ENCODE assay signal across 8 mouse cellular contexts in genomic region chr2:72149059-72149458, GRCm38 (mm10).
DNase-seq lines count a peak whose midpoint lies in the region; ATAC-seq lines count a peak whose summit lies in the region.

No protein-coding gene starts in this region.

- no peak for ATAC-seq in heart, embryonic 12.5 days (ENCODE audit: insufficient number of reproducible peaks, low FRiP score)
- peak; percentile 35; the same call in 1 of the 2 replicates for ATAC-seq in megakaryocyte progenitor cell, adult 5-6 weeks (replicated peaks; ENCODE audit: poor library complexity)

- peak; percentile 53 to 88 for DNase-seq in heart, adult 18-20 months
- DNase-seq in 3T3-L1 (ENCODE audit: low read depth, low spot score) (peak; percentile 83), WW6 (ENCODE audit: low read depth, low spot score) (peak; percentile 20)
- peak; percentile 41 for DNase-seq in embryo, embryonic 9.5 days (ENCODE audit: extremely low spot score)
- peak; percentile 54 to 89 for DNase-seq in kidney, postnatal 36 days
- peak; percentile 92 for DNase-seq in thymus, postnatal 4 days

- 22% methylated on average over 4 of the region's 4 CpGs for WGBS in heart, embryonic 12.5 days

- no peaks in the 10 kb centered on the region for H3K36me3 ChIP-seq in heart, embryonic 12.5 days

- no peak overlapping the region for H3K4me2 ChIP-seq in heart, embryonic 12.5 days

- no peaks in the 10 kb centered on the region for H3K9me3 ChIP-seq in heart, embryonic 12.5 days (replicated peaks)

- H3K4me3 ChIP-seq in heart, embryonic 12.5 days, result no peak overlapping the region

- no peaks in the 10 kb centered on the region for H3K27me3 ChIP-seq in heart, embryonic 12.5 days (replicated peaks)

- H3K27ac ChIP-seq in heart, embryonic 12.5 days (ENCODE audit: poor library complexity, severe bottlenecking), result no peak overlapping the region

- H3K4me1 ChIP-seq in heart, embryonic 12.5 days (replicated peaks), result peaks cover 36% of the 10 kb centered on the region

- H3K9ac ChIP-seq in heart, embryonic 12.5 days, result no peak overlapping the region

Comparison
In these comparisons a context has a peak if more than half of its experiments do, and no peak if none do; other contexts are left out.
1. DNase-seq: peak in every context shown above with its lines; median percentile 92 in thymus, postnatal 4 days; 83 in 3T3-L1; 72 in kidney, postnatal 36 days; 70 in heart, adult 18-20 months; 41 in embryo, embryonic 9.5 days; 20 in WW6.